Mouse (Mus musculus) natural killer cell, adult 2 months (primary cell): ENCODE results near the gene Ushbp1.
A peak's percentile ranks its signal among the peaks of the same experiment; 100 is the strongest.

Source experiments
- DNase-seq, 2 experiments: peaks; one replicate each; pipeline ENCODE4 v3.0.0; 2022; ENCODE audit warnings: low spot score in 2 of 2

Ushbp1 gene

DNA sequence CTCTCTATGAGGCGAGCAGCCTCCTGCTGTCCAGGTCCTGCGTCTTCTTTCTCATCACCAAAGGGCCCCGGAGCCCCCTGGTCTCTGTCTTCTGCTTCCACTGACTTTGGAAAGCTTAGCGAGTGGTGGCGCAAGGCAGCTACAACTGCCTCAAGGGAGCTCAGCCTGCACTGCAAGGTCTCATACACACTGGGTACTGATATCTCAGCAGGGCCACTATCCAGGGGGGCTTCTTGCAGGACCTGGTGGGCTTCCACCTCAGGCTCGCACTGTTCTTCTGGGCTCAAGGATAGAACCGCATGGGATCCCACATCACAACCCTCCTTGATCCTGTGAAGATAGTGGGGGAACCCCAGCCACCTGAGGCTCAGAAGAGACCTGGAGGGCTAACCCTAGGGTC, 1.1 kb downstream of the Ushbp1 start:
- no peak for DNase-seq

DNA sequence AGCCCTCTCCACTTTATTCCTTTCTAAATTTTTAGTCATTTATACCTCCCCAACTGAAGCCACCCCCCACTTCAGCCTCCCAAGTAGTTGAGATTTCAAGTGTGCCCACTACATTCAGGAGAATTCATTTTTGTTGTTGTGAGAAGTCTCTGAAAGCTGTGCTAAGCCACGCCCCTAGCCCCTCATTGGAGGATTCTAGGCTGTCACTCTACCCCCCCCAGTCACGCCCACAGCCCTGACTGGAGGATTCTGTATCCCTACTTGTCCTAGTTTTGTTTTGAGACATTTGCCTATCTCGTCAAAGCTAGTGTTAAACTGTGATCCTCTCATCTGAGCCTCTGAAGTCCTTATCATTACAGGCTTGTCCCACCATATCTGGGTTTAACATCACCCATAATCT, 2.7 kb downstream of the Ushbp1 start:
- DNase-seq, result no peak

DNA sequence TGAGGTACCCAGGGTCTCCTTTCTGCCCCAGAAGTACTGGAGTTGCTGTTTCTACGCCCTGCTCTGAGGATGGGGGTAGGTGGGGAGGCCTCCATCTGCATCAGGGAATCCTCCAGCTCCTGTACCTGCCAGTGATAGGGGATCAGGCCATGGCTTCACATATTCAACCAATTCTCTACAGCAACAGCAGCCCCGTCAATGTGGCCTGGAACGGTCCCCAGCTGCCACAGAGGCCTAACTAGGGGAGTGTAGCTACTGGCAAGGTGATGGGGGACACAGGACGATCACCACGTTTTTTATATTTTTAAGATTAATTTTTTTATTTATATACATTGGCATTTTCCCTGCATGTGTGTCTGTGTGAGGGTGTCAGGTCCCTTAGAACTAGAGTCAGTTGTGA, 3.2 kb downstream of the Ushbp1 start:
- no peak for DNase-seq

DNA sequence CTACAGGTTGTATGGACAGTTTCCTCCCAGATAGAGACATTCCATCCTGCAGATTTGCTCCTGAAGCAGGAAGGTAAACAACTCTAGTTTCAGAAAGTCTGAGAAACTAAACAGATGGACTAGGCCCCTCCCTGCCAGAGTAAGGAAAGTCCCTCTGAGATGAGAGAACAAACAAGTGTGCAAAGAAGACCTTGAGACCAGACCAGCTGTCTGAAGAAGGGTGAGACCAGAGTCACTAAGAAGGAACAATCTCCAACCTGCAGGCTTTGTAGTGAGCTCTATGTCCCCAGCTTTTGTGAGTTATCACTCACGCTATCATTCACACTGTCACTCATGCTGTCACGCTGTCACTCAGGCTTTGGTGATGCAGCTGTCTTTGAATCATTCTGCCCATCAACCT, 3.9 kb downstream of the Ushbp1 start:
- DNase-seq, result no peak

DNA sequence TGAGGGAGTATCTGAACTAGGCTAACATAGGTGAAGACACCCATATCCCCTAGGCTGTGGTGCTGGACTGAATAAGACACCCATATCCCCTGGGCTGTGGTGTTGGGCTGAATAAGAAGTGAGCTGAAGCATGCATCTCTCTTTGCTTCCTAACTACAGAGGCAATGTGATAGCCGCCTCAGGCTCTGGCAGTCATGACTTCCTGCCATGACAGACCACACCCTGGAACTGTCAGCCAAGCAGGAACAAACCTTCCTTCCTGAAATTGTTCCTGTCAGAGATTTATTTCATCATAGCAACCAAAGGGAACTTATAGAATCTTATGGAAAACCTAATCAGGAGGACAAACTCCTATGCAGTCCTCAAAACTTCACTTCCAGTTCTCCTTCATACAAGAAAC, 7.3 kb downstream of the Ushbp1 start:
- DNase-seq, result no peak

DNA sequence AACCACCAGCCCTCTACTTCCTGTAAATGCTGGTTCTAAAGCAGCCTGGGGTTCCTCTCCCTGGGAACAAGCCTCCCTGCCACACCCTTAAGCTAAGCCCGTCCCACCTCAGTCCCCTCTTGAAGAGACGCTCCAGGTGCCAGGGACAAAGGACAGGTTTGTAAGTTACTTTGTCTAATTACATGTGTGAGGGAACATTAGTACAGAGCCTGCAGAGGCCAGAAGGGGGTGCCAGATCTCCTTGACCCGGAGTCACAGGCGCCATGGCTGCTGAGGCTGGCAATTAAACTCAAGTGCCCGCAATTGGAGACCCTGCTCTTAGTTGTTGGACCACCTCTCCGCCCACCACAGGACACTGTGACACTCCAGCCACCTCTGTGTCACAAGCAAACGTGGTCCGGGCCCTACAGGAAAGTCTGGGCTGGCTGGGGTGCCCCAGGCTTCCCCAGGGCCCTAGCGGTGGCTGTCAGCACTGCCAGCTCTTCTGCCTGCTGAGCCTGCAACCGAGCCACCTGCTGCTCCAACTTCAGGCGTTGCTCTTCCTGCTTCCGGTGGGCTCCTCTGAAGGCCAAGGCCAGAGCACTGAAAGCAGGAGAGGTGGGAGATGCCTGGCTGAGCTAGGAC, 10.3 kb downstream of the Ushbp1 start:
- DNase-seq, result no peak

DNA sequence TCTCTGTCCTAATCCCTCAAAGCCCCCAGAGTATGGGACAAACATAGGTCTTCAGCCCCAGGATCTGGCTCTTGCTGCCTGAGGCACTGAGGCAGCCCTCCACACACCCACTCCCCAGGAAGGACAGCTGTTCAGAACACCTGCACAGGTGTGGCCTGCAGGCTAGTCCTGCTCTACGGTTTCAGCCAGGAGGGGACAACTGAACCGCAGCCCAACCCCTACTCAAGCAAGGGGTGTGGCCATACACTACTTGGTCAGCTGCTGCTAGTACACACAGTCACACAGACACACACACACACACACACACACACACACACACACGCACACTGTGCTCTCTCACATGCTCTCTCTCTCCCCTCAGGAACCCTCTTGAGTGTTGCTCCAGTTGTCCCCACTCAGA, 11.7 kb downstream of the Ushbp1 start:
- no peak for DNase-seq

DNA sequence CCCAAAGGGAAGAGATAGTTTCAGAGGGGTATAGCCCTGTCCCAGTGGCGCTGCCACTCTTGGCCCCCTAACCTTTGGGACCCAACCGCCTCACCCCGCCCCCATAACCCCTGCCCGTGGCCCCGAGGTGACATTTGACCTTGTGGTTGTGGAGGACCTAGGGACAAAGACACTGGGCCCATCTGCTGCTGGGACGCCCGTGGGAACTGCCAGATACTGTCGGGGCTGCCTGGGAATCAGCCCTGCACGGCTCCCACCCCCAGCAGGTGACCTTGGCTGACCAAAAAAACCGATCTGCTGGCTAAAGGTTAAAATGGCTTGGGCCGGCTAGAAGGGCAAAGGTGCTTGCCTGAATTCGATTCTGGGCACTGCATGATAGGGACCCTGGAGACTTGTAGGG, 12.2 kb downstream of the Ushbp1 start:
- no peak for DNase-seq

DNA sequence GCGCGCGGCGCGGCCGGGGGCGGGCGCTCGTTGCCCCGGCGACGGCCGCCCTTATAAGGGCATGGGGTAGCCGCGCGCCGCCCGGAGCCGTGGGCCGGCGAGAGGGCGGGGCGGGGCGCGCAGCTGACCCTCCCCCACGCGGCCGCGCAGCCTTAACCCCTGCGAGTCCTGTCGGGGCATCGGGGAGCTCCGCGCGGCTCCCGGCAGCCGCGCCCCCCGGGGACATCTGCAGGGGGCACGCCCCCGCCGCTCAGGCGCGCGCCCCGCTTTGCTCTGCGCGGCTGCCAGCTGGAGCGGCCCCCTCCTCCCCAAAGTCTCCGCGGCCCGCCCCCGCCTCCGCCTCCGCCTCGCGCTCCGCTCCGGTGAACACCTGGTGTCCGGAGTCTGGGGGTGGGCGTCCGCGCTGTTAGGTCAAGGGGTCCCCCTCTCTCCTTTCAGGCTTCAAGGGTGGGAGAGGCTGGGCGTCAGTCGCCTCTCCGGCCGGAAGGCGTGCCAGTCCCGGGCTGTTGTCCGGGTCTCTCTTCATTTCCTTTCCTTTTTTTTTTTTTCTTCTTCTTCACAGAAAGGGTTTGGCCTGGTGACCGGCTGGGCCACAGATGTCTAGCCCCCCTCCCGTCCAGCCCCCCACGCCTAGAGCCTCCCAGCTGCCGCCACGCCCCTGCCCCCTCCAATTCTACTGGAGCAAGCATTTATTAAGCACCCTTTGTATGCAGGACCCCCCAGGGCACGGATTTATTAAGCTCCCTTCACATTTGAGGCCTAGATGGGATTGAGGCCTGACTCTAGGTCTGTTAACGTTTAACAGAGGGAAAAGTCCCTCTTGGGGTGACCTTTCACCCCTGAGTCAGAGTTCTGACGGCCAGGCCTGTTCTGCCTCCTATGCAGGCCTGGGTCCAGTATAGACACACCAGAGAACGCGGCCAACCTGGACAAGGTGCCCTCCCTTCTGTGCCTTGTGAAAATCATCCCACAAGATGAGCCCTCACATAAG, 13.3 kb downstream of the Ushbp1 start:
- peak in 1 of 2 experiments; percentile 72 for DNase-seq

DNA sequence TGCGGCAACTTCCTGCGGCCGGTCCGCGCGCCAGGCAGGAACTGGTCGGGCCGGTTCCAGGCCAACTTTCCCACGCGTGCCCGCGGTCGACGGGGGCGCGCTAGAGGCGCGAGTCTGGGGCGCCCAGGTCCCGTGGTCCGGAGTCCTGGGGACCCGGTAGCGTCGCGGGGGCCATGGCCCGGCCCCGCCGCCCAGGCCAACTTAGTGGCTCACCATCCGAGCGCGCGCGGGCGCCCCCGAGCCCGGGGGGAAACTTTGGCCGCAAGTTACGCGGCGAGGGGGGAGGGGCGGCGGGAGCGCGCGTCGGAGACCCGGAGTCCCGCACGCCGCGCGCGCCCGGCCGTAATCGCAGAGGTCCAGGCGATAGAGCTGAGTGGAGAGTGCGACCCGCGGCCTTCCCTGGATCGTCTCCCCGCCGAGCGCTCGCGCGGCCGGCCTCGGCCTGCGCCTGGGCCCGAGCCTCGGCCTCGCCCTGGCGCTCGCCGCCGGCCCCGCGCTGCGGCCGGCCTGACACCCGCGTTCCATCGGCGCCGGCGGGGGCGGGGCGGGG, 14.1 kb downstream of the Ushbp1 start, which contains the start of gene Nr2f6:
Gene Nr2f6, minus strand, starts transcription at position 540 of the 550 bp plus-strand sequence.
- peak; percentile 28 to 55 for DNase-seq

DNA sequence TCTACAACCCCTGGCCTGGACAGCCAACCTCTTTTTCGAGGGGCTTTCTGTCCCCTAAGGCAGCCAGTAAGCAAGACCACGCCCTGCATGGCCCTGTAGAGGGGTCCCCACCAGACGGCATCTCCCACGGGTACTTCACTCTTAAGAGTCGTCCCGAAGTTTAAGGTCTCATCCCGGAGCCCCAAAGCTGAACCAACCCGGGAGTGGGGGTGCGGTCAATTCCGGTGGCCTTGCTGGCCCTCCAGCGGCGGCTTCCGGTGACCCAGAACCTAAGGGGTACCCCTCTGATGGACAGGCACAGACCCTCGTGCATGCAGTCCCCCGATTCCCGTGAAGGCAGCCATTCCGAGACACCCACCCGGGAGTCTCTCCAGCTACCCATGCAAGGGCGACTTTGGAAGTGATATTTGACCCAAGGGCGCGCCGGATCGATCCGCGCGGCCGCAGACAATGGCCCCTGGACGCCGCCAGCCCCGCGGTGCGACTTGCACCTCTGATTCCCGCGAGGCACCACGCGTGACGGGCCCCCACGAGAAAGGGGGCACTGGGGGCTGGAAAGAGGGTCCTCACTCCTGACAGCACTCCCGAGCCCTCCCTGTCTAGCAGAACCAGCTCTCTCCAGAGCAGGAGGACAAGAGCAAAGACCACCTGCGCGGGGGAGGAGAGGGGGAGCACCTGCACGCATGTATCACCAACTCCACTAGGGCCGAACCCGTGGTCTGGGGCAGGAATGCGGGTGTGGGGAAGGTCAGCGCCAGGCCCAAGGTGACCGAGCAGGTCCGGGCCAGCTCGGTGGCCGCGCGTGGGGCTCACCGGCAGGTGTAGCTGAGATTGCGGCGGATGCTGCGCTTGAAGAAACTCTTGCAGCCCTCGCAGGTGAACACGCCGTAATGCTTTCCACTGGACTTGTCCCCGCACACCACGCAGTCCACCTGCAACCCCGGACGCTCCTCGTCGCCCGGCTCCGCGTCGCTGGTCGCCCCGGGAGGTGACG, 15.1 kb downstream of the Ushbp1 start:
- DNase-seq, result no peak

DNA sequence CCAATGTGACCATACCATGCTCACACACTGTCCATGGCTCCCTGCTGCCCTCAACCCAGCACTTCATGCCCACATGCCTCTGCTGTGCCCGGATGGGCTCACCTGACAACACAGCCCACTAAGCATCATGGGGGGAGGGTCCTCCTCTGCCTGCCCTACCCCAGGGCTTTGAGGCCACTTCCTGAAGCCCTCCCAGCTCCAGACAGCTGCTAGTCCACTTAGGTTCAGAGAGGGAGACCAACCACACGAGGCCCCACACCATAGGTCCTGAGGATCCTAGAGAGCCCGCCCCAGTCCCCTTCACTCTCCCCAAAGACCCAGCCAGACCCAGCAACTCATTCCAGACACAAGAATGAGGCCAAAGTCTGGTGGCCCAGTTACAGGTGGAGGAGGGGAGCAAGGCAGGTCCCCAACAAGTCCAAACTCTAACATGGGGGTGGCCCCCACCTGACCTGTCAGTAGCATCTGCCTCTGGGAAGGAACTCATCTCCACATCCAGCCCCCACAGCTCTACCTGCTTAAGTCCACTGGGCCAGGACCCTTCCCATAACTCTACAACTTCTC, 16.0 kb downstream of the Ushbp1 start:
- no peak for DNase-seq

DNA sequence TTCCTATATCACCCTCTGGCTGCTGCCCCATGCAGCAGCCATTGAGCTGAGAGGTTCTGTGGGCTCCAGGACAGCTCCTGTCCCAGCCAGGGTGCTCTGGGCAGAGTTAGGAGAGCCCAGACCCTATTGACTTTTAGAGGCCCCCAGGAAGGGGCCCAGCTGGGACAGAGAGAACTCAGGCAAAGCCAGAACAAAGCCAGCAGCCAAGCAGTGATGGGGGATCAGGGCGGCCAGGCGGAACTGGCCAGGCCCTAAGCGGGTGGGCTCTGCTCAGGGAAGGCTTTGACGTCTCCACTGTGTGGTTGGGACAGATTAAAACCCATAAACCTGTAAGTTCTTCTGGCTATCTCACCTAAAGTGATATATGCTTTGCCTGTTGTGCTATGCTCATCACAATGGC, 16.6 kb downstream of the Ushbp1 start:
- DNase-seq, result no peak

DNA sequence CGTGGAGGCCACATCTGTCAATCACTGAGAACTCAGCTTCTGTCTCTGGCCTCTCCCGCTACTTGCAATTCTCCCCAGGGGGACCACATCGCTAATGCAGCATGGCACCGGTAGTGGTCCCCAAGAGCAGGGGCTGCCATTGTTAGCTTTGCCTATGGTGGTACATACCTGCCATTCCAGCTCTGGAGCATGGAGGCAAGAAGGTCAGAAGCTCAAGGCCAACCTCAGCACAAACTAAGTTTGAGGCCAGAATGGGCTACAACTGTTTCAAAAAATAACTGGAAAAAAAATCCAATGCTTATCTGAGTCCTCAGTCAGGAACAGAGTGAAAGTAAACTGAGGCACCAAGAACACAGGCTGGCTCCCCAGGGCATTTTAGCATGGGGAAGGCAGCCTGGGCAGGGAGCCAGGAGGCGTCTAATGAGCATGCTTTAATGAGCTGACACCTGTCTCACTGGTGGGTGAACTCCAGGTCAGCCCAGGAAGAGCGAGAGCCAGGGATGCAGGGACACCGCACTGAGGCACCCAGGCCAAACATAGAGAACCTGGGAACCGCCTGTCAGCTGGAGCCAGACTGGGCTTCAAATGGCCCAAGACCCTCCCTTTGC, 19.1 kb downstream of the Ushbp1 start:
- DNase-seq, result no peak

DNA sequence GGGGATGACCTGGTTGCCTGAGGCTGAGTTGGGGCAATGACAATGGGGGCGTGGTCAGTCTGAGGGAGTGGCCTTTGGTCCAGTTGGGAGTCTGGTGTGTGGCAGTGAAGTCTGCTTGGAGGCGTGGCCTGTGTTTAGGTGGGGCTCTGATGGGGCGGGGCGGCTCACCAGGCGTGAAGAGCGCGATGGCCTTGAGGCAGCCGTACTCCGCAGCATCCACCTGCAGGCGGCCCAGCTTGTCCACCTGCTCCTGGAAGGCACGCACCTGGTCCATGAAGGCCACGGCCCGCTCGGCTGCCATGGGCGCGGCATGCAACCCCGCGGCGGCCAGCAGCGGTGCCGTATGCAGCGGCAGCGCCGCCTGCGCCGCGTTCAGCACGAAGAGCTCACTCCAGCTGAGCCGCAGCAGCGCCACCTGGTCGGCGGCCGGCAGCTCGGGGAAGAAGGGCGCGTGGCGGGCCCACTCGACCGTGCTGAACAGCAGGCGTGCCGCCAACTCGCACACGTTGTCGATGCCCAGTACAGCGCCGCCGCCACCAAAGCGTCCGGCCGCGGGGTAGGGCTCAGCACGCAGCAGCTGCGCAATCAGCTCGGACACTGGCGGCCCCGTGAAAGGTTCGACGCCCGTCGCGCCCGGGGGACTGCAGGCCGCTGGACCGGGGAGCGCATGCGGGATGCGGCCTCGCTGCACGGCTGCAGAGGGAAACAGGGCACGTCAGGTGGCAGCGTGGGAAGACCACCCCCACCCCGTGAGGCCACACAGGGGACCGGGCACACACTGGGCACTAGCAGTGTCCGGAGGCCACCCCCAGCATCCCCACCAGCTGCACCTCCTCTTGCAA, 19.8 kb downstream of the Ushbp1 start:
- peak; percentile 52 to 53 for DNase-seq

DNA sequence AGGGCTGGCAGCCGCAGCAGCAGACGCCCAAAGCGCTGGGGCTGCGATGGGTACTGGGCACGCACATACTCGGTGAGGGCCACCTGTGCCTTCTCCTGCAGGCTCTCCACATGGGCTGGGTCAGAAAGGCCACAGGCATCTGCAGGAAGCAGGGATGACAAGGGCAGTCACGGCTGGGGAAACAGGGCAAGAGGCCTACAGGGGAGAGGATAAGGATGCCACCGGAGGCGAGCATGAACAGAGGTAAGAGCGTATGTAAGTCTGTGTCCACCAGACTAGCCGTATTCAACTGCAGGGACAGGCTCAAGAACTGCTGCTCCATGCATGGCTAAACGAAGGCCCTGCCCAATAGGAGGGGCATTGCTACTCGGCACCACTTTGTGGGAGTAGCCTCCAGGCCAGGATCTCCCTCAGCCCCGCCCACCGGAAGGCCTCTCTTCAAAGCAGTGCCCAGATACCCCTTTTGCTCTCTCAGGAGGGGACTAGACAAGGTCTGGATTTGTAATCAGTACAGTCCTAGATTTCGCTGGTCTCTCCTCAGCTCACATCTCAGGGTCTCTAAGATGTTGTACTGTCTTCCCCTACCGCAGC, 20.9 kb downstream of the Ushbp1 start:
- DNase-seq, result no peak

DNA sequence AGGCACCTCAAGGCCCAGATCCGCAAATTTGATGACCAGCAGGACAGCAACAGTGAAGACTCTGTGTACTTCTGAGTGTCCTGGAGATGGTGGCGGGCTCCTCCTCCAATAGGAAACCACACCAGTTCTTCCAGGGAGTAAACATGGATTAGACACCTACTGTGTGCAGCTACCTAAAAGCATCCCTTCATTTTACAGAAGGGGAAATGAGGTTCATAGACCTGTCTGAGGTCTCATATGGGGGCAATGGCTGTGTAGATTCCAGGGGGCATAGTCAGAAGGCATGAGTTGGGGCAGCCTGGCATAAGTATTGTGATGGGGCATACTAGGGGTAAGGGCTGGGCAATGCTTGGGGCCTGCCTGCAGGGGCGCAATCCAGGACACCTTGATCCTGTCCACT, 22.6 kb downstream of the Ushbp1 start:
- no peak for DNase-seq

DNA sequence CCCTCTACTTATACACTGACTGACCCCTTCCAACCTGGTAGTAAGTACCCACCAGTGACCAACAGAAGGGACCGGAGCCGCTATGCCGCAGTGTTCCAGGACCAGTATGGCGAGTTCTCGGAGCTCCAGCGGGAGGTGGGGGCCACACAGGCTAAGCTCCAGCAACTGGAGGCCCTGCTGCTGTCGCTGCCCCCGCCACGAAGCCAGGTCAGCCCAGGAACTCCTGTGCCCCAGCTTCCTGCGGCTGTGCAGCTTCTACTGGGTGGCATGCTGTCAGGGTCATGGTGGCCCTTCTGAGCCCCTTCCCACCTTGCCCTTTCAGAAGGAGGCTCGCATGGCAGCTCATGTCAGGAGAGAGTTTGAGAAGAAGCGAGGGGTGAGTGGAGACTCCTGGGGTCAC, 23.2 kb downstream of the Ushbp1 start:
- DNase-seq, result no peak

DNA sequence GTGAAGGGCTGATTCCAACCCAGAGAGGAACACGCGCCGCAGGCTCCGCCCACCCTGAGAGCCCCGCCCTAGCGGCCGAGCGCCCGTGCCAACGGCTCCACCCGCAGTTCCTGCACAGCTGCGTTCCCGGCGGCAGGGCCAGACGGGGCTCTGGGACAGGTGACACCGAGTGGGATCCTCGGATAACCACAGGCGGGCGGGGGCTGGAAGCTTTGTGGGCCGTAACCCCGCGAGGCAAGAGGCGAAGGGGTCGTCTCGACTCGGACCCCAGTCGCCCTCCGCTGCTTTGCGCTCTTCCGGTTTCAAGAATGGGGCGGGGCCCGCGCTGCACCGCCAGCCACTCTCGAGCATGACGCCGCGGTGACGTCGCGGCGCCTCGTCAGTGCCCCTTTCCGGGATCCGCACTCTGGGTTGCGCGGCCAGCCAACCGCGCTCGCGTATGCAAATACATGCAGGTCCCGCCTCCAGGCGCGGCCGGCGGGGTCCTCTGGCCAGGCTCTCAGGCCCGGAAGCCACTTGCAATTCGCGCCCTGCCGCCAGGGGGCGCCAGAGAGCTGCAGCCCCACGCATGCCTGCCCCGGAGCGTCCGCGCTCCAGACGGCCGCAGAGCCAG, 24.3 kb downstream of the Ushbp1 start, which contains the start of gene Ocel1:
Gene Ocel1, plus strand, starts transcription at position 63 of the 613 bp plus-strand sequence.
- DNase-seq, result peak; percentile 96 to 98
